Mouse (Mus musculus) right cerebral cortex, adult 18-20 months (tissue): ENCODE data around the gene Disp2.

ENCODE experiments used
- DNase-seq: peaks from one replicate; pipeline ENCODE4 v3.0.0; 2022; ENCODE audit warnings: mixed read lengths

Disp2 gene

GRCm38 (mm10) chr2:118790221-118790550 is 10.7 kb downstream of the Disp2 start:
- DNase-seq: no peak

- peak; percentile 50 for DNase-seq
Measured at GRCm38 (mm10) chr2:118790551-118791525, 11.3 kb downstream of the Disp2 start.

- no peak for DNase-seq
Measured at GRCm38 (mm10) chr2:118791591-118792258, 12.2 kb downstream of the Disp2 start.

GRCm38 (mm10) chr2:118792259-118792613 is 12.7 kb downstream of the Disp2 start:
- DNase-seq: no peak

- DNase-seq: no peak
Measured at GRCm38 (mm10) chr2:118793636-118794035, 14.1 kb downstream of the Disp2 start.

GRCm38 (mm10) chr2:118802542-118803118 is 23.1 kb downstream of the Disp2 start:
- DNase-seq: no peak

GRCm38 (mm10) chr2:118804474-118804873 is 25.0 kb downstream of the Disp2 start:
- DNase-seq: no peak

- DNase-seq: no peak
Measured at GRCm38 (mm10) chr2:118805137-118805536, 25.6 kb downstream of the Disp2 start.

GRCm38 (mm10) chr2:118805756-118806155 is 26.2 kb downstream of the Disp2 start:
- no peak for DNase-seq

- peak; percentile 24 for DNase-seq
Measured at GRCm38 (mm10) chr2:118806860-118807259, 27.3 kb downstream of the Disp2 start.

GRCm38 (mm10) chr2:118810861-118811260 is 31.3 kb downstream of the Disp2 start:
- DNase-seq: no peak

- no peak for DNase-seq
Measured at GRCm38 (mm10) chr2:118812724-118813123, 33.2 kb downstream of the Disp2 start.

- peak; percentile 90 for DNase-seq
Measured at GRCm38 (mm10) chr2:118813981-118814836, 34.7 kb downstream of the Disp2 start, which contains the start of gene Knstrn. TSS of gene Knstrn (plus strand) at chr2:118814003.

- DNase-seq: no peak
Measured at GRCm38 (mm10) chr2:118822800-118823199, 43.3 kb downstream of the Disp2 start.

GRCm38 (mm10) chr2:118824396-118824795 is 44.9 kb downstream of the Disp2 start:
- no peak for DNase-seq

- DNase-seq: no peak
Measured at GRCm38 (mm10) chr2:118829096-118829495, 49.6 kb downstream of the Disp2 start.

GRCm38 (mm10) chr2:118834061-118834460 is 54.5 kb downstream of the Disp2 start:
- no peak for DNase-seq

- DNase-seq: no peak
Measured at GRCm38 (mm10) chr2:118835115-118835514, 55.6 kb downstream of the Disp2 start.

GRCm38 (mm10) chr2:118838330-118838729 is 58.8 kb downstream of the Disp2 start:
- no peak for DNase-seq

GRCm38 (mm10) chr2:118841186-118841585 is 61.7 kb downstream of the Disp2 start:
- no peak for DNase-seq

- DNase-seq: no peak
Measured at GRCm38 (mm10) chr2:118841774-118842173, 62.3 kb downstream of the Disp2 start.

GRCm38 (mm10) chr2:118844427-118844826 is 64.9 kb downstream of the Disp2 start:
- no peak for DNase-seq

GRCm38 (mm10) chr2:118846246-118846645 is 66.7 kb downstream of the Disp2 start:
- no peak for DNase-seq
